Mouse (Mus musculus): ENCODE data around the gene Phospho1.

Gene Phospho1

DNA sequence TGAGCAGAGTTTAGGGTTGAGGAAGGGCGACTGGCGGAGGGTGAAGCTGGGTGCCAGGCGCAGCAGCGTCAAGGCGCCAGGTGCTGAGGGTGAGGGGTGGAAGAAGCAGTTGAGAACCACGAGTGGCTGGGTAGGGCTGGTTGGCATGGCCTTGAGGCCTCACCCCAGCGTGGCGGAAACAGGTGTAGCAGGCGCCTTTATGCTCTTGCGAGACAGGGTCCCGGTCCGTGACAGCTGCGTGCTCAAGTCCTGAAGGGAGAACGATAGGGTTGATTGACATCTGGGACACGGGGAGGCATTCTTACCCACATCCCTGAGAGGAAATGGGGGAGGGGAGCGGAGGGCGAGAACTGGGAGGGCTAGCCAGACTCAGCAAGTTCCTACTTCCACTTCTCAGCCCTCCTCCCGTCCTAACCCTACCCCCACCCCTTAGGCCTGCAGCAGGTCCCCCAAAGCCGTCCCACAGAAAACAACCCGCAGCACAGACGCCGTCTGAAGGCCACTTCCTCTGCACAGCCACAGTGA is 9.9 kb downstream of the Phospho1 start:
- DNase-seq (ENCODE audit: low spot score), result no peak

DNA sequence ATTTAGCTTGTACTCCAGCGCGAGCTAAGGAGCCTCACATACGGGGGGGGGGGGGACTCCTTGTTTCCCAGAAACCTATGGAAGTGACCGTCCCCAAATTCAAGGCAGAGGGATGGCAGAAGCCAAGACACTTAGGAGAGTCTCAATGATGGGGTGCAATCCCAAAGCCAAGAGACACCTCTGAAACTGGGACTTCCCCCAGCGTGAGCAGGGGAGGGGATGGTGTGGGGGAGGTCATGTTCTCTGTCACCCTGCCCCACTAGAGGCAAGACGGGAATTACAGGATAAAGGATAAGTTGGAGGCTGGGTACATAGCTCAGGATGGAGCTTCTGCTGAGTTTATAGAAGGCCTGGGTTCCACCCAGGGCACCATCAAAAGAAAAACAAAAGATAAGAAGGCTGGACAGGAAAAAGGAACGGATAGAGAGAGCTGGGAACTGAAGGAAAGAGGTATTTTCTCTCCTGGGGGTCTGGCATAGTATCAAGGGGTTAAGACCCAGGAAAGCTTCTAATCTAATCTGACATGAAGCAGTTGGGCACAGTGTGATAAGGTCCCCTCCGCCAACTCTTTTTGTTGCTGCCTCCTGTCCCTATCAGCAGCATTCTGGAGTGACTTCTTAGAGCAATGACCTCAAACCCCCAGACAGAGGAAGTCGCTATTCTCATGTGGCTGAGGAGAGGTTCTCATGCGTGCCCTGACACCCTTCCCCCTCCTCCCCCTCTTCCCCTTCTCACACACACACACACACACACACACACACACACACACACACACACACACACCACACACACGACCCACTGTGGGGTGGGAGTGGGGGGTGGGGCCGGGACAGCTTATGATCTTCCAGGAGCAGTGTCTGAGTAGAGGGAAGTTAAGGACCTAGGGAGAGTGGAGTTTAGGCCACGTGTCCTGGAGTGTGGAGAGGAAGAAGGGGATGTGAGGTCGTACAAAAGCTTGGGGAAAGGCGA is 10.7 kb downstream of the Phospho1 start:
- no peak for DNase-seq (ENCODE audit: low spot score)

DNA sequence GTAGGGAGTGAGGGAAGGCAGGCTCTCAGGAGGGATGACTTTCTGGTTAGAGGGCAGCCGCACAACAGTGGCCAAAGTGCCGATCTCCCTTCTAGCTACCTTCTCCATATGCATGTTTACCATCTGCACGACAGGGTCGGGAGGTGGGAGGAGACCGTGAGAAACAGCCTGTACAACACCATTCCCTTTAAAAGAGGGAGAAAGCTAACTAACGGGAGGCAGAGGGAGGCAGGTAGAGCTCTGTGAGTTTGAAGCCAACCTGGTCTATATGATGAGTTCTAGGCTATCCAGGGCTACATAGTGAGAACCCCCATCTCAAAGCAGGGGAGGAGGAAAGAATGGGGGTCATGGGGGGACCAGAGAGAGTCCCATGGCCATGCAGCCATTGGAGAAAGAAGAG is 11.5 kb downstream of the Phospho1 start:
- DNase-seq (ENCODE audit: low spot score), result no peak

DNA sequence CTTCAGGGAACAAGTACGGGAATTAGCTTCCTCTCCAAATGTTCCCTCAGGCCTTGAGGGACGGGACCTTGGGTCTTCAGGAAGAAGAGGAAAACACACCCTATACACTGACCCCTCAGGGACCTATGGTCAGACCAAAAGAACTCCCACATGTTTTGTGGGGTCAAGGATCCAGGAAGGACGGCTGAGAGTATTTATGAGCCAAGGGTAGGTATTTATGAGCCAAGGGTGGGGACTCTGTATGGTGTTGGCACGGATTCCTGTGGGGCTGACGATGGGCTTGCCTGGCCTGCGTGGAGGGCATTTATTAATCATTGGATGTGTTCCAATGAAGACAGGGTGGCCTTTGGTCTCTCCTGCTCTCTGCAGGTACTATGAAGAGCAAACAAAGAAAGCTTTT is 12.1 kb downstream of the Phospho1 start:
- DNase-seq (ENCODE audit: low spot score), result no peak

DNA sequence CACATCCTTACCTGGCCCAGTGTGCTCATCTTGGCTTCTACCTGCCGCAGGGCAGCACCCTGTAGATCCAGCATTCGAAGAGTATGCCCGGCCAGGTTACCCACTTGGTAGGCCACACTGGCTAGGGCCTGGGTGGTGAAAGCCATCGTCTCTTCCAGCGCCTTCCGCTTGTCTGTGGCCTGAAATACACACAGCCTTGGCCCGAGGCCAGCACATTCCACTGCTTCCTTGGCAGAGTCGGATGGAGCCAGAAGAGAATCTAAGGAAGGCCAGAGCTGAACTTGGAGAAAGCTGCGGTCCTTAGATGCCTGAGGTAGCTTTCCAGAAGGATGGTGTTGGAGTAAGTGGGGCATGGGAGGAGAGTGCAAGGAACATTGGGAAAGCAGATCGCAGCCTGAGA is 12.8 kb downstream of the Phospho1 start, which contains the start of gene Gngt2:
Gene Gngt2, plus strand, starts transcription at position 158 of the 400 bp plus-strand sequence.
- DNase-seq (ENCODE audit: low spot score), result no peak

DNA sequence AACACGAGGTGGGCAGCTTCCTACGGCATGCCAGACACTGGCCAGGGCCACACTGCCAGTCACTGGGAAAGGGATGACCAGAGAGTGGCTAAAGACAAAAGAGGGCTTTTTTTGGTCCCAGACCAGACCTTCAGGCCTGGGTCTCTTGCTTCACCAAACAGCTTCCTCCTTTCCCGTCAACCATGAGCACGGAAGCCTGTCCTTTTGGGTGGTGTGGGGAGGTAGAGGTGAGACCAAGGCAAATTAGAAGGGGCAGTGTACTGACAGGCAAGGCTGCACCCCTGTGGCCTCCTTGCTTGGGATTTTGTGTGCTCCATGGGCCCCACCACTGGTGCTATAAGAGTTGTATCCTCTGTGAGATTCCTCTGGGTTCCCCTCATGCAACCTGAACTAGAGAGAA is 14.3 kb downstream of the Phospho1 start:
- no peak for DNase-seq (ENCODE audit: low spot score)

DNA sequence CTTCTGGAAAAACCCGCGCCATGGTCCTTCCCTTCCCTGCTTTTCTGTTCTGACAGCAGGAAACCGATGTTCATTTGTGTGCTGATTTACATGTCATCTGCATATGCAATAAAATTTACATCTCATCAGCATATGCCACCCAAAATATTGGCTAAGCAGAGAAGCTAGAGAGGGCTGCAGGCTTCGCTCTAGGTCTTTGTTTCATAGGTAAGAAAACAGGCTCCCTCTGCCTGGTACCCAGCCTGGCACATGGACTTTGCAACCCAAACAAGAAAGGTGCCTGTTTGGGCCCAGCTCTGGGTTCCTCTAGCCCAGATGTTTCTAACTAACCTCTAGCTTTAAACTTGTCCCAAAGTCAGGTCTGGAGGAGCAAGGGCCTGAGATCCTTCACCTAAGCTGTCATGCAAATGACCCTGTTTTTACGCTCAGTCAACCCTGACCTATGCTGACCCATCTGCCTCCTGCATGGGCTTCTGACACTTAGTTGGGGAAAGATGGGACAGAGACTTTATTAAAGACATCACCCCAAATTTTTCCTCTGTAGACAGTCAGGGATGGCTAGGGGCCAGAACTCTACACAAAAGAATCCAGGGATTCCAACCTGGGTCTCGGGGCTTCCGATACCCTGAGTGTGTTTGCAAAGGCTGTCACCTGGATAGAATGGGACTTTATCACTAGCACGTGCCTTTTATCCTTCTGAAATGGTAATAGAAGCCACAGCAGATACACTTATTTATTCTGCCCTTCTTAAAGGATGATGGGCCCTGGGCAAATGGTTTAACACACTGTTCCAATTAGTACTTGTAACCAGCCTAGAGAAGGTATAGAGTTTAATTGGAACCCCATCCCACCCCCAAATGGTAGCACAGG is 14.9 kb downstream of the Phospho1 start:
- no peak for DNase-seq (ENCODE audit: low spot score)

DNA sequence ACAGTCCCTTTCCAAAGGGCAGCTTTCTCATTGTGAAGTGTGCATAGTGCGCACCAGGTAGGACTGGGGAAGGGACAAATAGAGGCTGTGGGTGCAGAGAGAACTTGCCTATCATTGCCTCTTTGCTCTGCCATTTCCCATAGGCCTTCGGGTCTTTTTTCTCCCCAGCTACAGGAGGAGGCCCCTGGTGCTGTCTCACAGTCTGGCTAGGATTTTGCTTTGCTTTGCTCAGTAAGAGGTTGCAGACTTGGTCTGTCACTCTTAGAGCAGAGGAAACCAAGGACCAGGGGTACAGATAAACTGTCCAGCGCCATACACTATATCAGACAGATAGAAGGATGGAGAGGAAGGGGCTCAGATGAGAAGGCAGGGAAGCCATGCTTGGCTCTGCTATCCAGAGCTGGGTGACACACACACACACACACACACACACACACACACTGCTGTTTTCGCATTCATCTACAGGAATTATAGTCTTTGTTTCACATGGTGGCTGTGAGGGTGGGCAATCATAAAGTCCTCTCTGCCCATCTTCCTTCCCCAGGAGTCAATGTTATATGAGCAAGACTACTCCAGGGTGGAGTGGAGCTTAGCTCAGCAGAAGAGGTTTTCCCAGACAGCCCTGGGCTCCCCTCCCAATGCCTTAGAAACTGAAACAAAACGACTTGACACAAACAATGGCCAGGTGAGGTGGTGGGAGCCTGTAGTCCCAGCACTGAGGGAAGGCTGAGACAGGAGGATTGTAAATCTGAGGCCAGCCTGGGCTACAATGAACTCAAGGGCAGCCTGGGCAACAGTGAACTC is 16.6 kb downstream of the Phospho1 start:
- no peak for DNase-seq (ENCODE audit: low spot score)

DNA sequence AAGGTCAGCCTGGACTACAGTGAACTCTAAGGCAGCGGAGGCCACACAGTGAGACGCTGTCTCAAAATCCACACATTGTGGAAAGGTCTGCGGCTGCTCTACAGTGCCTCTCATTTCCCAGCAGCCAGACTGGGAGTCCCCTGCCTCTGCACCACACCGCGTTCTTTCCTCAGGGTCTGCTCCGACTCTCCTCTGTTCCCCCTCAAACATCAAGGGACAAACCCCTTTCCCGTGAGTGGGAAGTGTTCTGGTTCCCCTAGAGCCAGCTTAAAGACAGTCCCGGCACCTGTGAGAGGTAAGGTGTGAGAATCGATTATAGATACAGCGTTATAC is 17.2 kb downstream of the Phospho1 start:
- DNase-seq (ENCODE audit: low spot score), result no peak

DNA sequence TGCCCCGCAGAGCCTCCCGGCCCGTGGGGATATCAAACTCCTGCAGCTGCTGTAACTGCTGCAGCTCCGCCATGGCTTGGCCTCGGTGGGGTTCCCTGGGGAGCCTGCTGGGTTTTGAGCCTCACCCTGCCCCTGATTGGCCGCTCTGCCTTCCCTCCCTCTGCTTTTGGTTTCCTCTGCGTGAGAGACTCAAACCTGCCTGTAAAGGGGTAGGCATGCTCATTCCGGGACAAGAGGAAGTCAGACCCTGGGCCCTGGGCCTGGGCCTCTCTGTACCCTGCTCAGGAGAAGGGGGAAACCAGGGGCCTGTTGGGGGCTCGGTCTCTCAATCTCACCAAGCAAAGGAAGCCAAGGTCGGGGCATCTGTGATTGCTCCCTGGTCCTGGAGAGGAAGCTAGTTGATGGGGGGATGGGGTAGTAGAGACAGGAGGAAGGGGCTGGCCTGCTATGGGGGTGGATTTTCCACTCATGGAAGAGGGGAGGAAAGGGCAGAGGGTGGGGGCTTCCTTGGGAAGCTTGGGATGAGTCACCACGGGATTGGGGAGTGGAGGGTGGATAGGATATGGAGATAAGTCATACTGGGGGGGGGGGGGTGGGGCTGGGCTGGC is 17.9 kb downstream of the Phospho1 start, which contains the start of gene Abi3:
Gene Abi3, minus strand, starts transcription at position 403 of the 608 bp plus-strand sequence.
- DNase-seq (ENCODE audit: low spot score), result no peak

DNA sequence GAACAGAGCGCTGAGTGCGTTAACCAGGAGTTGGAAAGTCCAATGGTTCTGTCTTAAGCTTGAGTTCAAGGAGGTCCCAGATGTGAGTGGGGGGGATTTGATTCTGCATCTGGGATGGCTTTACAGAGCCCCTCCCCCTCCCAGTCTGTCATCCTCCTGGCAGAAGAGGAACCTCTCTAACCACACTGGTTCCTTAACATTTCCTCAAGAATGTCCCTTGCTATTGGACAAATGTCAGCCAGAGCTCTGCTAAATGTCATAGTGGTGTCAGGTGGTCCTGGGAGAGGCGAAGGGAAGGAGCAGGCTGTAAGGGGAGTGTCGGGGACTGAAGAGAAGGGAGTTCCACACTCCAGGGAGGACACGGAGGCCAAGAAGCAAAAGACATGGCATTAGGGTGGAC is 18.7 kb downstream of the Phospho1 start:
- DNase-seq (ENCODE audit: low spot score), result no peak

DNA sequence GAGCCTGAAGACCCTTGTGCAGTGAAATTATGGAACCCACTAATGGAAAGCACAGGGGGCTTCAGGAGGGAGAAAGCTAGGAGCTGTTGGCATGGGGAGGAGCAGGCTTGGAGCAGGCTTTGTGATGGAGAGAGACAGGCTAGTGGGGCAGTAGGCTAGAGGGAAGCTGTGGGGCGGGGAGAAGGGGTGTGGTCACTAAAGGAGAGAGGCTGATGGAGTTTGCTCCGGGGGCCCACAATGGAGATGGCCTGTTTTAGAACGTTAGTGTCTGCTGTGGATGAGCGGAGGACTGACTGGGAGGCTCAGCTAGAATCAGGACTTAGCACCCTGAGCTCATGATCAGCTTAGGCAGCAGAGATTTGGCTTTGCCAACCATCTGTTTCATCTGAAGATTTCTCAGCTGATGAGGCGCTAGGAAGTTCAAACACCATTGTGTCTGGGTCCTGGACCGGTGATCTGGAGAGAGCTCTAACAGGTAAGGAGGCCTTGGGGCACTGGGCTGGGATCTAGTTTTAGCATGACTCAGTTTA is 19.2 kb downstream of the Phospho1 start:
- DNase-seq (ENCODE audit: low spot score), result no peak

DNA sequence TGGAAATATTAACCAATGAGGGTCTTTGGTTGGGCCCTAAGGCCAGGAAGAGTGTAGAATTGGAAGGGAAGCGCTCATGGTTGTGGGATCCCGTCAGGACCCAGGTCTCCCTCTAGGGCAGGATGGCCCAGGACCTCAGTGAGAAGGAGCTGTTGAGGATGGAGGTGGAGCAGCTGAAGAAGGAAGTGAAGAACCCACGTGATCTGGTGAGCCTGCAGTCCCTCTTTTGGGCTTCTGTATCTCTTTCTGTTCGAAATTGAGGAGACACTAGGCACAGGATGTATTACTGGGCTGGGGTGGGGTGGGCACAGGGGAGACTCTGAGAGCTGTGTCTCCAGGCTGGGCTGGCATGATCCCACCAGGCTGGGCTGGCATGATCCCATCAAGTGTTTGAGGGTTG is 20.6 kb downstream of the Phospho1 start:
- no peak for DNase-seq (ENCODE audit: low spot score)

DNA sequence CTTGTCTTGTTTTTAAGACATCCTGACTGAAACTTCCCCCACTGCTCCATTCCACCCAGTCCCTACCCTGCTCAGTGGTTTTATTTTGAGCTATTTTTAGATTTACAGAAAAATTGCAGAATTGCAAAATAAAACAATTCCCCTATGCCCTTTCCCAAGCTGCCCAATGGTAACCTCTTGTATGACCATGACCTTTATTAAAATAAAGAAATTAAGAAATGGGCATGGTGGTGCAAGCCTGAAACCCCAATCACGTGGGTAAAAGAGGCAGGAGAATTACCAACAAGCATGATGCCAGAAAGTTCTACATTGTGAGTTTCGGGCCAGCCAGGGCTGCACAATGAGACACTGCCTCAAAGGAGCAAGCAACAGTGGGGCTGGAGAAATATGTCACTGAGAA is 26.6 kb downstream of the Phospho1 start:
- DNase-seq (ENCODE audit: low spot score), result no peak

DNA sequence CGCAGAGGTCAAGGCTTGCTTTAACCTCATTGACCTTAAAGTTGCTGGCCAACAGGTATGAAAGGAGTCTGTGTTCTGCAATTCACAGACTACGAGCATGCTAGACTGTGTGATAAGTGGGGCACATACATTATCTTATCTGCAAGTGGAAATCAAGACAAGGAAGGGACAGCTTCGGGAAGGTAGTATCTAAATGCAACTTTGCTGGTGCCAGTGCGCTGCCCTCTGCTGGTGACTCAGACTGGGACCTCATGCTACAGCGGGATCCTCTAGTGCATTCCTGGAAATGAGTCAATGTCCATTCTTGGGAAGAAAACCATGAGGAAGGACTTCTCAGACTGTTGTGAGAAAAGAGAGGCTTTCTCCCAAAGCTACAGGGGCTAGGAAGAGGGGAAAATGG is 29.4 kb downstream of the Phospho1 start:
- no peak for DNase-seq (ENCODE audit: low spot score)

DNA sequence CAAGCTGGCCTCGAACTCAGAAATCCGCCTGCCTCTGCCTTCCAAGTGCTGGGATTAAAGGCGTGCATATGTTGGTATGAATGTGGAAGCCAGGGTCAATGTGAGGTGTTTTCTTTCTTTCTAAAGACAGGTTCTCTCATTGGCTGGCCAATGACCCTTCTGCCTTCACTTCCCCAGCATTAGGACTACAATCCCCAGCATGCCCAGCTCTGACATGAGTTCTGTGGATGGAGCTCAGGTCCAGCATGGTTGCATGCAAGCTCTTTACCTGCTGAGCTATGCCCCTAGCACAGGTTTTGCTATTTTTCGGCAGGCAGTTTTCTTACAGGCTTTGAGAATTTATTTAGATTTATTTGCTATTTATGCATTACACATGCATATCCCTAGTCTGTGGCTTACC is 33.0 kb downstream of the Phospho1 start:
- no peak for DNase-seq (ENCODE audit: low spot score)

DNA sequence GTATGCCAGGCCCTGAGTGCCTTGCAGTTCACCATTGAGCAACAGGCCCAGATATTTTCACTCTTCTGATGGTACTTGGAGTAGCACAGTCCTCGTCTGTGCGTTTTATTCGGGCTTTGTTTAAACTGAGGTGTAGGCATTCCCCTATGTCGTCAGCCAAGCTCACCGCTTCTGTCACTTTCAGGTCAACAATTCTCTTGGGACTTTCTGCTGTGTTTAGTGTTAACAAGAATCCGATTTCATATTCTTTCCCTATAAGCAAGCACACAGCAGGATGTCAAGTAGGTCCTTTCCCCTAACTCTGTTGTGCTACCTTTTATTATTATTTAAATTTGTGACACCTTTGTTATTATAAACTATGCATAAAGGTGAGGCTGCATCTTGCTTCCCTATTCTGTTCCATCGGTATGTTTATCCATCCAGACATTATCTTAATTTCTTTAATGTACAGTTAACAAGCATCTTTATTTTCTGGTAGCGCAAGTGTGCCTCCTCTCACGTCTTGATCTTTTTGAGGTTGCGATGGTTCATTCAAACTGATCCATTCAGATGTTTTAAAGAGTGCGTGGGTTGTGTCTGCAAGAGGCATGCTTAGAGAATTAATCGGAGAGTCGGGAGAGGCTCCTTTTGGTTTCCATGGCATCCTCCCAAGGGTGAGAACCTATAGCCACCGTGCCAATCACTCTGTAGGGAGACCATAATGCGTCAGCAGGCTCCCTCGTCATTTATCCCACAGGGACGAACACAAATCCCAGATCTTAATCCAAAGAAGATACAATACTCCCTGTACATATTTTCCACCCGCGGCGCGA is 33.6 kb downstream of the Phospho1 start:
- DNase-seq (ENCODE audit: low spot score), result no peak

DNA sequence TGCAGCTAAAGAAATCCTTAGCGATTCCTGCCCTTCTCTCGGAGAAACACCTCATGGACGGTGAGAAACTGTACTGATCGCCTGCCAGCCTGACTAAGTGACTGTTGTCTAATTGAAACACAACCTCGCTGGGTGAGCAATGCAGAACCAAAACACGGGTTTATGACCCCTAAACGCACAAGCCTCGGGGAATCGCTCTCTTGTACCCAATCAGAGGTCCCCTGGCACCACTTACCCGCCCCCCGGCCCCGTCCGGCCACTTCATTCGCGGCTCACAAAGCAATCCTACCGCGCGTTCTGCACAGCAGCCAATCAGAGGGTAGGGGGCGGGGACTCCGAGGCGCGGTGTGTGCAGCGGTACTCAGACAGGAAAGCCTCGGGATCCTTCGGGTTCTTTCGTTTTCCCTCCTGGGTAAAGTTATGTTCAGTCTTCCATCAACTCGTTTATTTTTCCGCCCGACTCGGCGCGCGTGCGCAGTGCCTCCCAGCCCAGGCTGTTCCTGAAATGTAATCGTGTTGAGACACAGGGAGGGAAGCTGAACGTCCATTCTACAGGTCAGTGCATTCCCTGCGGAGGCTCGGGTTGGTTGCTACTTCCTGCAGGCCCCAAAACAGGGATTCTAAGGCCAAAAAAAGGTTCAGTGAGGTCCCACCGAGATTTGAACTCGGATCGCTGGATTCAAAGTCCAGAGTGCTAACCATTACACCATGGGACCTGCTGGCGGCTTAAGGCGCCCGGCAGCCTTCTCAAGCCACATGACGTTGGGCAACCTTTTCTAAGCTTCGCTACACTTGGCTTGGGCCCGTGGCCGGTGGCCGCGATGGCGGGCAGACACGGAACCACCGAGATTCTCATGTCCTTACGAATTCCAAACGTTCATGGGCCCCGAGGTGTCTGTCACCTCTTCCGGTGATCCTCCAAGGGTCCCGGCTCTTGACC is 34.5 kb downstream of the Phospho1 start:
- peak; percentile 91 for DNase-seq (ENCODE audit: low spot score)

DNA sequence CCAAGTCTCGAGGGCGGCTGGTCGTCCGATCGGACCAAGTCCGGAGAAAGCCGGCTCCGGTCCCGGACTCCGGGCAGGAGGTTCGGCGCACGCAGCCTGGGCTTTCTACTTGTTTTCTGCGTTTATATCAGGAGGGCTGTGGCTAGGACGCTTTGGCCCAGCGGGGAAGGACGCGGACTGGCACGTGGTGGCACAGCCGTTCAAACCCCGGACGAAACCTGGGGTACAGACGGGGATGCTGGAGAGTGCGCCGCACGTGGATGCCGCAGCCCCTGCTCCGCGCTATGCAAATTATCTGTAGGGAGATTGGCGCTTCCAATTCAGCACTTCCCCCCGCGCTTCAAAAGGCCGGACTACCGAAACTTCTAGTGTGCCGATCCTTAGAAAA is 35.2 kb downstream of the Phospho1 start:
- DNase-seq (ENCODE audit: low spot score), result no peak
